In genomic region chr19:24306351-24306750, GRCm38 (mm10) we compare ENCODE assay signal across 24 mouse cellular contexts. TPM values are rescaled to one million over a fixed set of nuclear protein-coding genes. Genes with fewer than 3 reads are reported as not detected.
A peak's percentile ranks its signal among the peaks of the same experiment; 100 is the strongest.
DNase-seq lines count a peak whose midpoint lies in the region; ATAC-seq and TF ChIP-seq lines count a peak whose summit lies in the region.
"Had no signal": no experiment of that assay in that cellular context is flagged by ENCODE, and none has a peak within 500 bp of the region (broad histone marks: within the 10 kb centered on the region; RNA-seq: fewer than 3 reads in every experiment).

No protein-coding gene starts in this region.

- WGBS in kidney, postnatal 0 days, result 87% methylated on average over 5 of the region's 5 CpGs

- peak; percentile 31 for TF ChIP-seq CTCF in kidney, postnatal 0 days (IDR thresholded peaks at IDR 0.05; ENCODE audit: low read depth)

- intact Hi-C loops in heart, postnatal 10 days (cut with DNase I), result no loop called here

- no peak overlapping the region for H3K4me3 ChIP-seq in kidney, postnatal 0 days (replicated peaks; ENCODE audit: low read depth, low read length)
- H3K4me3 ChIP-seq: embryonic facial prominence, embryonic 15.5 days; heart, embryonic 10.5 days; hindbrain, embryonic 10.5 days; limb, embryonic 13.5 days; liver, embryonic 13.5 days; lung, embryonic 15.5 days; midbrain, embryonic 10.5 days; neural tube, embryonic 15.5 days had no signal

- ATAC-seq in kidney, postnatal 0 days (replicated peaks; ENCODE audit: low FRiP score, low read depth), result no peak
- ATAC-seq: CD4-positive, CD25-positive, alpha-beta regulatory T cell, adult 4 months; forebrain, postnatal 0 days had no signal

- no peaks in the 10 kb centered on the region for H3K36me3 ChIP-seq in kidney, postnatal 0 days (ENCODE audit: insufficient read depth, low read length)
- H3K36me3 ChIP-seq: embryonic facial prominence, embryonic 15.5 days; heart, embryonic 10.5 days; hindbrain, embryonic 10.5 days; limb, embryonic 13.5 days; liver, embryonic 13.5 days; lung, embryonic 15.5 days; midbrain, embryonic 10.5 days; neural tube, embryonic 15.5 days had no signal

- H3K9ac ChIP-seq in kidney, postnatal 0 days (ENCODE audit: low read depth, low read length), result no peak overlapping the region
- H3K9ac ChIP-seq: embryonic facial prominence, embryonic 15.5 days; forebrain, postnatal 0 days; limb, embryonic 13.5 days; liver, embryonic 13.5 days; lung, embryonic 15.5 days; neural tube, embryonic 15.5 days had no signal

- no peaks in the 10 kb centered on the region for H3K27me3 ChIP-seq in kidney, postnatal 0 days (ENCODE audit: insufficient read depth, low read length)
- H3K27me3 ChIP-seq: embryonic facial prominence, embryonic 15.5 days; liver, embryonic 13.5 days; lung, embryonic 15.5 days; neural tube, embryonic 15.5 days had no signal

- H3K9me3 ChIP-seq in kidney, postnatal 0 days (replicated peaks; ENCODE audit: low read length), result no peaks in the 10 kb centered on the region
- H3K9me3 ChIP-seq: embryonic facial prominence, embryonic 15.5 days; heart, embryonic 10.5 days; hindbrain, embryonic 10.5 days; limb, embryonic 13.5 days; liver, embryonic 13.5 days; lung, embryonic 15.5 days; midbrain, embryonic 10.5 days; neural tube, embryonic 15.5 days had no signal

- no peaks in the 10 kb centered on the region for H3K4me1 ChIP-seq in kidney, postnatal 0 days (replicated peaks; ENCODE audit: insufficient read depth, low read length)

- peak; percentile 60 for DNase-seq in heart, adult 11 months
- DNase-seq in heart, postnatal 10 days, result no peak
- no peak for DNase-seq in kidney, postnatal 0 days (ENCODE audit: low spot score)
- DNase-seq in kidney, postnatal 14 days, result no peak
- DNase-seq in 3T3-L1 (ENCODE audit: low read depth, low spot score) (peak; percentile 27), NIH3T3 (ENCODE audit: low read depth) (peak; percentile 38)
- no peak for DNase-seq in right cerebral cortex, adult 2 months (ENCODE audit: low spot score in 2 of 2)
- no peak for DNase-seq in cerebellum, postnatal 10 days
- DNase-seq: adrenal gland, postnatal 14 days; cerebellum, adult 8-10 months; forebrain, postnatal 0 days; gastrocnemius, postnatal 14 days; kidney, adult 18-20 months; kidney, postnatal 10 days; liver, embryonic 13.5 days; right cerebral cortex, adult 18-20 months had no signal

- no peak overlapping the region for H3K27ac ChIP-seq in kidney, postnatal 0 days
- H3K27ac ChIP-seq: embryonic facial prominence, embryonic 15.5 days; hindbrain, embryonic 10.5 days; limb, embryonic 13.5 days; liver, embryonic 13.5 days; lung, embryonic 15.5 days; midbrain, embryonic 10.5 days; neural tube, embryonic 15.5 days had no signal

- H3K4me2 ChIP-seq in kidney, postnatal 0 days (ENCODE audit: low read length), result no peak overlapping the region
- H3K4me2 ChIP-seq: embryonic facial prominence, embryonic 15.5 days; limb, embryonic 13.5 days; liver, embryonic 13.5 days; lung, embryonic 15.5 days; neural tube, embryonic 15.5 days had no signal

RNA-seq across cellular contexts. Expression of gene Fxn, which starts 25.9 kb away (rescaled TPM):
- total RNA-seq in heart, postnatal 10 days (2021), result 10 to 100 TPM; 30.9 to 31.3 TPM
- 55.2 and 55.8 TPM in 2 replicates for polyA plus RNA-seq in kidney, postnatal 0 days (2015; fragmentation: Nextera tagmentation; extraction: Ambion mirVana)

Comparison
In these comparisons a context has a peak if more than half of its experiments do, and no peak if none do; other contexts are left out.
1. DNase-seq: peak in heart, adult 11 months (single experiment), 3T3-L1 (single experiment) and NIH3T3 (single experiment); none in heart, postnatal 10 days (0 of 2), kidney, postnatal 0 days (single experiment), kidney, postnatal 14 days (single experiment), right cerebral cortex, adult 2 months (0 of 2) and cerebellum, postnatal 10 days (0 of 2).